Mouse (Mus musculus) cerebellum, postnatal 10 days (tissue): ENCODE measurements around the gene Pheta1.
"Not testable (repeated sequence)": the region's sequence is repeated elsewhere in the genome, so short reads cannot be mapped to it uniquely, and the experiment has no call there.

Experiments used
- DNase-seq, 2 experiments: peaks; one replicate each; pipeline ENCODE4 v3.0.0; 2021; ENCODE audit warnings: mixed read lengths in 2 of 2

Gene Pheta1

GRCm38 (mm10) chr5:121845361-121845760 is 3.4 kb upstream of the Pheta1 start:
- no peak for DNase-seq

- no peak for DNase-seq
These were observed 2.5 kb upstream of the Pheta1 start for GRCm38 (mm10) chr5:121846322-121846721.

GRCm38 (mm10) chr5:121847269-121847668 is 1.5 kb upstream of the Pheta1 start:
- DNase-seq, result not testable (repeated sequence)

- DNase-seq, result peak; percentile 55 to 61
These were observed 707 bp upstream of the Pheta1 start for GRCm38 (mm10) chr5:121848035-121848519.

GRCm38 (mm10) chr5:121849478-121850349 is 930 bp downstream of the Pheta1 start:
- DNase-seq, result peak in 1 of 2 experiments; percentile 59

- DNase-seq, result peak; percentile 63 to 64
These were observed 4.7 kb downstream of the Pheta1 start for GRCm38 (mm10) chr5:121853368-121854051.

- DNase-seq, result peak in 1 of 2 experiments; percentile 30
These were observed 6.0 kb downstream of the Pheta1 start for GRCm38 (mm10) chr5:121854768-121855167.

GRCm38 (mm10) chr5:121856740-121857139 is 8.0 kb downstream of the Pheta1 start:
- no peak for DNase-seq

- DNase-seq, result no peak
These were observed 9.6 kb downstream of the Pheta1 start for GRCm38 (mm10) chr5:121858427-121858826.

- no peak for DNase-seq
These were observed 13.2 kb downstream of the Pheta1 start for GRCm38 (mm10) chr5:121861964-121862363.

GRCm38 (mm10) chr5:121864330-121864729 is 15.5 kb downstream of the Pheta1 start:
- no peak for DNase-seq

- DNase-seq, result no peak
These were observed 19.2 kb downstream of the Pheta1 start for GRCm38 (mm10) chr5:121867963-121868362.

GRCm38 (mm10) chr5:121870832-121871231 is 22.0 kb downstream of the Pheta1 start:
- no peak for DNase-seq

GRCm38 (mm10) chr5:121871515-121872030 is 22.8 kb downstream of the Pheta1 start:
- no peak for DNase-seq

GRCm38 (mm10) chr5:121872158-121872557 is 23.4 kb downstream of the Pheta1 start:
- DNase-seq, result peak; percentile 92 to 95

- DNase-seq, result no peak
These were observed 26.3 kb downstream of the Pheta1 start for GRCm38 (mm10) chr5:121875041-121875440.

- DNase-seq, result no peak
These were observed 28.1 kb downstream of the Pheta1 start for GRCm38 (mm10) chr5:121876901-121877300.

- DNase-seq, result peak; percentile 71 to 72
These were observed 29.9 kb downstream of the Pheta1 start for GRCm38 (mm10) chr5:121878703-121879102.

GRCm38 (mm10) chr5:121879211-121879610 is 30.4 kb downstream of the Pheta1 start:
- DNase-seq, result peak; percentile 64 to 79

- DNase-seq, result no peak
These were observed 34.6 kb downstream of the Pheta1 start for GRCm38 (mm10) chr5:121883356-121883755.

GRCm38 (mm10) chr5:121889375-121889774 is 40.6 kb downstream of the Pheta1 start:
- peak; percentile 51 to 68 for DNase-seq

GRCm38 (mm10) chr5:121889819-121890362 is 41.1 kb downstream of the Pheta1 start:
- DNase-seq, result no peak

GRCm38 (mm10) chr5:121890925-121891324 is 42.1 kb downstream of the Pheta1 start:
- DNase-seq, result no peak
